Mouse (Mus musculus) C2C12 (cell line): Measurements from ENCODE around the gene Exosc3.

Experiments
- CTCF ChIP-seq: IDR thresholded peaks from one replicate; pipeline ENCODE4 v1.5.1; 2011; ENCODE audit not compliant: control insufficient read depth, insufficient read depth, insufficient read length
- MYOD1 ChIP-seq: IDR thresholded peaks from one replicate; pipeline ENCODE4 v1.6.1; 2011; ENCODE audit warnings: low read depth; ENCODE audit not compliant: control insufficient read depth, insufficient read length

DNA sequence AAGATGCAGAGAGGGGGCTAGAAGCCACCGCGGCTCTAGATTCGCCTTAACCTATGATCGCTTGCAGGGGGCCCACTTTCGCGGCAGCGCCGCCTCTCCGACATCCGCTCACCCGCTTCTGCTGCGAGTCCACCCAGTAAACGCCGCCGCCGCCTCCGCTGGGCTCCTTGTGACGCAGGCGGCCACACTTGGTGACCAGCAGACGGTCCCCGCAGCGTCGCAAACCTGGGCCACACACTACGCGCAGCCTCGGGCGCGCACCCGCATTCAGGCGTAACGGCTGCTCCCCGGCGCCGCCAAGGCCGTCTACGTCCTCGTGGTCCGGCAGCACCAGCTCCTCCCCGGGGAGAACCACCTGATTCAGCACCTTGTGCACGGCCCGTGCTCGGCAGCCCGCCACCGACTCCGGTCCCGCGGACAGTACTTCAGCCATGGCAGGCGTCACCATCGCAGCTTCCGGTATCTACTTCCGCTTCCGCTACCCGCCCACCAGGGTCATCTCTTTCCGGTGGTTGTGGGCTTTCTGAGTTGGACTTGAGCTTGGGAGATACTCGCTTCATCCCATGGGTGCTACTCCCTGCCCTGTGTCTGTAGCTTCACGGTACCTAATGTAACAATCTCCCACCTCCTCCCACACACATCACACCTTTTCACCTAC lies 22.2 kb downstream of the Exosc3 start:
- TF ChIP-seq CTCF (no peak), MYOD1 (no peak)
